Mouse (Mus musculus): Measurements from ENCODE around the gene Atp1a3.

DNA sequence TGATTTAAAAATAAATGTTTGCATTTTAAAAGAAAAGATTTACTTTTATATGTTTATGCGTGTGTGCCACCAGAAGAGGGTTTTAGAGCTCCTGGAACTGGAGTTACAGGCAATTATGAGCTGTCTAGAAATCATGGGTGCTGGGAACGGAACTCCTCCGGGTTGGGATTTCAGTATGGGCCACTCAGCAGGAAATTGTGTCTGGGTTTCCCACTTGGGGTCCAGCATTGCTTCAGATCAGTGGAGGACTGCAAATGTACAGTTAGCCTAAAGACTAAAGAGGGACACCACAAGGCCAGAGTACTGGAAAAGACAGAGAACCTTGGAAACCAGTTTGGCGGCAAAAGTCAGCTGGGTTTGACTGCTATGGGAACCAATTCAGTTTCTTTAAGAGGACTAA, 32.5 kb downstream of the Atp1a3 start:
- TF ChIP-seq CTCF (IDR thresholded peaks at IDR 0.05; ENCODE audit: extremely low read depth, insufficient read depth, low read length) (no peak), POLR2A (IDR thresholded peaks at IDR 0.05; ENCODE audit: extremely low read depth, insufficient read depth, low read length) (no peak)

Measured in cortical plate, adult 2 months (tissue).